Mouse (Mus musculus) forebrain, embryonic 11.5 days (tissue): Measurements from ENCODE around the gene Tecpr2. TPM values are rescaled to one million over a fixed set of nuclear protein-coding genes. Genes with fewer than 3 reads are reported as not detected.

Experiments used
- ATAC-seq: fragments of 200-750 bp; cut with Nextera tagmentation; replicated peaks from 2 replicates; pipeline ENCODE4 v1.8.0; 2017; ENCODE audit warnings: moderate TSS enrichment; ENCODE audit not compliant: low FRiP score
- DNase-seq: peaks from one replicate; pipeline ENCODE4 v3.0.0-alpha.2; 2017; ENCODE audit warnings: low spot score
- H3K27ac ChIP-seq: fragments of 300-500 bp; sonication (generic); 2 replicates; pipeline ENCODE4 v1.5.1; 2014; ENCODE audit warnings: low read depth, low read length
- H3K27me3 ChIP-seq: fragments of 300-500 bp; sonication (generic); 2 replicates; pipeline ENCODE4 v1.6.1; 2014; ENCODE audit warnings: mild to moderate bottlenecking, low read length, mixed read lengths; ENCODE audit not compliant: control insufficient read depth, insufficient read depth
- H3K36me3 ChIP-seq: fragments of 300-500 bp; sonication (generic); 2 replicates; pipeline ENCODE4 v1.6.1; 2014; ENCODE audit warnings: mild to moderate bottlenecking, low read length, moderate library complexity, mixed read lengths; ENCODE audit not compliant: control insufficient read depth, insufficient read depth
- H3K4me1 ChIP-seq: fragments of 300-500 bp; sonication (generic); replicated peaks from 2 replicates; pipeline ENCODE4 v1.6.1; 2014; ENCODE audit warnings: low read length, mixed read lengths; ENCODE audit not compliant: control insufficient read depth, insufficient read depth
- H3K4me2 ChIP-seq: fragments of 300-500 bp; sonication (generic); 2 replicates; pipeline ENCODE4 v1.6.1; 2014; ENCODE audit warnings: low read depth, mild to moderate bottlenecking, low read length, moderate library complexity, mixed read lengths; ENCODE audit not compliant: severe bottlenecking
- H3K4me3 ChIP-seq: fragments of 300-500 bp; sonication (generic); 2 replicates; pipeline ENCODE4 v1.5.1; 2014; ENCODE audit warnings: low read depth, low read length
- H3K9ac ChIP-seq: fragments of 300-500 bp; sonication (generic); 2 replicates; pipeline ENCODE4 v1.6.1; 2014; ENCODE audit warnings: low read length
- H3K9me3 ChIP-seq: fragments of 300-500 bp; sonication (generic); 2 replicates; pipeline ENCODE4 v1.6.1; 2016; ENCODE audit warnings: low read length, mixed read lengths; ENCODE audit not compliant: control insufficient read depth
- WGBS: fragments of 180-500 bp; shearing (Covaris S2); extraction: QIAGEN DNeasy Blood & Tissue Kit; methylation state at CpG from one replicate; pipeline ENCODE4 v1.1.7; 2014; 5-methylcytosine and 5-hydroxymethylcytosine counted together
- polyA plus RNA-seq: library from polyadenylated mRNA; unstranded; fragments of >200 nt; fragmentation: Nextera tagmentation; extraction: Ambion mirVana; gene quantifications from 2 replicates; pipeline ENCODE4 v1.2.1, GENCODE M21; 2014

Tecpr2 gene
- polyA plus RNA-seq, 1 experiment from 2014 or later = 6.6 TPM

GRCm38 (mm10) chr12:110991361-110992127 lies 102.5 kb downstream of the Tecpr2 start:
- H3K4me3 ChIP-seq = peak overlapping the region; percentile 40
- peak overlapping the region; percentile 75; the same call in 1 of the 2 replicates for H3K27ac ChIP-seq
- peak overlapping the region; percentile 58 for H3K4me2 ChIP-seq
- peaks cover 4% of the 10 kb centered on the region; the same call in 1 of the 2 replicates for H3K4me1 ChIP-seq
- DNase-seq (peak; percentile 92), ATAC-seq (peak; percentile 91)
- H3K9me3 ChIP-seq = no peaks in the 10 kb centered on the region
- no peaks in the 10 kb centered on the region for H3K36me3 ChIP-seq
- no peaks in the 10 kb centered on the region for H3K27me3 ChIP-seq
- WGBS = 2% methylated on average over 23 of the region's 23 CpGs
- H3K9ac ChIP-seq = peak overlapping the region; percentile 64

DNA sequence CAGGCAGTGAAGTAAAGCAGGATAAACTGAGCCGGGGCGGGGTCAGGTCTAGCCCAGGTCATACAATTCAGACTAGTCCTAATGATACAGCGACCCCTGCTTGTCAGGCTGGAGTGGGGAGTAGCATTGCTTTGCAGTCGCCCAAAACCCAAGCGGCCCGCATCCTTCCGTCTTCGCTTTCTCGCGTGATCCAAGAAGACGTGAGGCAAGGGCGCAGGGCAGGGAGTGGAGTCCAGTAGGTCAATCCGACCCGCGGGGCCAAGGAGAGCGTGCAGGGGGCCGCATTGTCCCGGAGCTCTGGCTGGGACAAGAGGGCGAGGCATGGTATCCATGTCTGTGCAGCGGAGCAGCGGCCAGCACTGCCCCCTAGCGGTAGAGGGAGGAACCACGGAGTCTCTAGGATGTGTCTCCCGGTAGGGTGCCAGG lies 103.1 kb downstream of the Tecpr2 start:
- Histone ChIP-seq H3K9ac (peak overlapping the region; percentile 64), H3K27ac (peak overlapping the region; percentile 75; the same call in 1 of the 2 replicates), H3K4me2 (peak overlapping the region; percentile 58), H3K9me3 (no peaks in the 10 kb centered on the region), H3K27me3 (no peaks in the 10 kb centered on the region), H3K4me3 (peak overlapping the region; percentile 40), H3K4me1 (peaks cover 4% of the 10 kb centered on the region; the same call in 1 of the 2 replicates), H3K36me3 (no peaks in the 10 kb centered on the region)
- DNase-seq = peak; percentile 96
- ATAC-seq = peak; percentile 91
- under 1% methylated on average over 24 of the region's 24 CpGs for WGBS

DNA sequence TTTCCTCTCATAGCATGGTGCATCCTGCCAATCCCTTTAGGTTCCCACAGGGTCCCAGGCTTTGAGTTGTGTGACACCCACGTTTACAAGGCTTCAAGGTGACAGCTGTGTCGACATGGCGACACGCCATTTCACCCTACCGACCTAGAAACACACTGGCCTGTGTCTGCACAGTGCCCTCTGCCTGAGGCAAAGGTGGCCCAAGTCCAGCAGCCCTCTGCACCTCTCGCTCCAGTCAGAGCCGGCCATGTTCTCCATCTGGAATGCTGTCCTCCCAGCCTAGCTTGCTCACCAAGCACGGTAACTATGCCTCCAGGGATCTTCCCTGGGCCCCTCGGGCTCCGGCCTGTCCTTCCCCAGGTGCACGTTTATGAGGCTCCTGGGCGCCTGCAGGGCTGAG lies 103.7 kb downstream of the Tecpr2 start:
- no peak overlapping the region for H3K9ac ChIP-seq

DNA sequence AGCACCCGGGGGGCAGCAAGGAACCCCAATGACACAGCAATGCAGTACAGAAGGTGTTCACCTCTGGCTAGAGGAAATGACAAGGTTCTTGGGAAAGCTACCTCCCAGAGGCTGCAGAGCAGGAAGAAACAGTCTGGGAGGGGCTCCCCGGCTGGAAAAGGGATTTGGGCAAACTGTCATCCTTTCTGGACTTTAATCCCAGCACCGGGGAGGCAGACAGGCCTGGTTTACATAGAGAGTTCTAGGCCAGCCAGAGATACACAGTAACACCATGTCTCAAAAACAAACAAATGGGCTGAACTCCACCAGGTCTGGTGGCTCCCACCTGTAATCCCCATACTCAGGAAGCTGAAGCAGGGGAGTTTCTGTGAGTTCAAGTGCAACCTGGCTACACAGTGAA lies 104.2 kb downstream of the Tecpr2 start:
- WGBS = 84% methylated on average over 3 of the region's 3 CpGs
- Histone ChIP-seq H3K4me1 (peaks cover 4% of the 10 kb centered on the region; the same call in 1 of the 2 replicates), H3K27ac (no peak overlapping the region), H3K9me3 (peaks cover 4% of the 10 kb centered on the region; the same call in 1 of the 2 replicates), H3K4me3 (no peak overlapping the region), H3K4me2 (no peak overlapping the region), H3K27me3 (no peaks in the 10 kb centered on the region), H3K9ac (no peak overlapping the region), H3K36me3 (no peaks in the 10 kb centered on the region)
- DNase-seq (no peak), ATAC-seq (no peak)

More for the DNA sequence above, 103.7 kb downstream of the Tecpr2 start:
- no peak for DNase-seq
- WGBS = 81% methylated on average over 12 of the region's 12 CpGs
- Histone ChIP-seq H3K4me3 (no peak overlapping the region; the same call in 1 of the 2 replicates), H3K27me3 (no peaks in the 10 kb centered on the region), H3K27ac (no peak overlapping the region), H3K36me3 (no peaks in the 10 kb centered on the region), H3K4me2 (no peak overlapping the region), H3K9me3 (peaks cover 1% of the 10 kb centered on the region; the same call in 1 of the 2 replicates), H3K4me1 (peaks cover 4% of the 10 kb centered on the region; the same call in 1 of the 2 replicates)
- no peak for ATAC-seq

DNA sequence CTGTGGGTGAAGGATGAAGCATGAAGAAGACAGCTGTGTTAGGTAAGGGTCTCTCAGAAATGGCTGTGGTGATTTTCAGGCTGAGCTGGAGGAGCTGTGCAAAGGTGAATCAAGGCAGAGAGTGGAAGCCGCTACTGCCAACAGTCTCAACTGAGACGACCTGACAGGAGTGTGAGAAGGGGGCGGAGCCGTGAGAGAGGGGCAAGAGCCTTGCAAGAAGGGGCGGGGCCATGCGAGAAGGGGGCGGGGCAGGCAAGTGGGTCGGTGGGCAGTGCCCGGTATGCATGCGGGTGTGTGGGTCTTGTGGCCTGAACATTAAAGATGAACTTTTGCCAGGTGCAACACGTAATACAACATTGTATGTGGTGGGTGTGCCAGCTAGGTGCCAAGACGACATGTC lies 105.6 kb downstream of the Tecpr2 start:
- Histone ChIP-seq H3K27ac (no peak overlapping the region), H3K36me3 (no peaks in the 10 kb centered on the region), H3K9me3 (peaks cover 4% of the 10 kb centered on the region; the same call in 1 of the 2 replicates), H3K27me3 (no peaks in the 10 kb centered on the region), H3K9ac (no peak overlapping the region), H3K4me1 (peaks cover 4% of the 10 kb centered on the region; the same call in 1 of the 2 replicates), H3K4me3 (no peak overlapping the region), H3K4me2 (no peak overlapping the region)
- no peak for ATAC-seq
- no peak for DNase-seq
- WGBS = 46% methylated on average over 12 of the region's 12 CpGs

GRCm38 (mm10) chr12:110998092-110998491 lies 109.0 kb downstream of the Tecpr2 start:
- H3K27ac ChIP-seq = no peak overlapping the region
- H3K4me3 ChIP-seq = no peak overlapping the region
- 96% methylated on average over 11 of the region's 11 CpGs for WGBS
- H3K9ac ChIP-seq = no peak overlapping the region
- H3K27me3 ChIP-seq = no peaks in the 10 kb centered on the region
- H3K4me2 ChIP-seq = no peak overlapping the region
- no peaks in the 10 kb centered on the region for H3K4me1 ChIP-seq
- H3K9me3 ChIP-seq = peaks cover 4% of the 10 kb centered on the region; the same call in 1 of the 2 replicates
- no peaks in the 10 kb centered on the region for H3K36me3 ChIP-seq
- DNase-seq (no peak), ATAC-seq (no peak)

- Histone ChIP-seq H3K9me3 (peaks cover 4% of the 10 kb centered on the region; the same call in 1 of the 2 replicates), H3K27me3 (no peaks in the 10 kb centered on the region), H3K36me3 (no peaks in the 10 kb centered on the region), H3K4me2 (no peak overlapping the region), H3K4me1 (no peaks in the 10 kb centered on the region), H3K9ac (no peak overlapping the region), H3K27ac (no peak overlapping the region), H3K4me3 (no peak overlapping the region)
- WGBS = 95% methylated on average over 2 of the region's 2 CpGs
- ATAC-seq (no peak), DNase-seq (no peak)
Measured at GRCm38 (mm10) chr12:110999820-111000219, 110.8 kb downstream of the Tecpr2 start.

GRCm38 (mm10) chr12:111000956-111001355 lies 111.9 kb downstream of the Tecpr2 start:
- Histone ChIP-seq H3K27me3 (no peaks in the 10 kb centered on the region), H3K27ac (no peak overlapping the region), H3K9ac (no peak overlapping the region), H3K4me3 (no peak overlapping the region), H3K4me2 (no peak overlapping the region), H3K36me3 (no peaks in the 10 kb centered on the region), H3K4me1 (no peaks in the 10 kb centered on the region), H3K9me3 (peaks cover 4% of the 10 kb centered on the region; the same call in 1 of the 2 replicates)
- no peak for DNase-seq
- ATAC-seq = no peak
- 92% methylated on average over 7 of the region's 7 CpGs for WGBS
